Mouse (Mus musculus): ENCODE measurements around the gene Gna11. TPM values are rescaled to one million over a fixed set of nuclear protein-coding genes. Genes with fewer than 3 reads are reported as not detected.

Gna11 gene
- total RNA-seq, 2 experiments from 2014 or later, result 47.8 to 49.8 TPM

GRCm38 (mm10) chr10:81485060-81485449 is 59.9 kb downstream of the Gna11 start:
- no peak for DNase-seq

GRCm38 (mm10) chr10:81484441-81485059 is 60.4 kb downstream of the Gna11 start:
- DNase-seq, result no peak

DNA sequence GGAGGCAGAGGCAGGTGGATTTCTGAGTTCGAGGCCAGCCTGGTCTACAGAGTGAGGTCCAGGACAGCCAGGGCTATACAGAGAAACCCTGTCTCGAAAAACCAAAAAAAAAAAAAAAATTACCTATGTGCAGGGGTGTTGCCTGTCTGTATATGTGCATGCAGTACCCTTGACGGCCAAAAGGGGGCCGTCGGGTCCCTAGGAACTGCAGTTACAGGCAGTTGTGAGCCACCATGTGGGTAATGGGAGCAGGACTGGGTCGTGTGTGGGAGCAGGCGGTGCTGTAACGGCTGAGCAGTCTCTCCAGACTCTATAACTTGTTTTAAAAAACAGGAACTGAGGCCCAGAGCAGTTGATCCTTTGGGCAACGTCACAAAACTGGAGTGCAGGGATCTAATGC is 61.0 kb downstream of the Gna11 start:
- DNase-seq, result no peak

GRCm38 (mm10) chr10:81482533-81482889 is 62.5 kb downstream of the Gna11 start, which contains the start of gene Celf5:
Celf5 (minus strand) TSS chr10:81482709.
- DNase-seq, result peak in 1 of 2 experiments; percentile 77

DNA sequence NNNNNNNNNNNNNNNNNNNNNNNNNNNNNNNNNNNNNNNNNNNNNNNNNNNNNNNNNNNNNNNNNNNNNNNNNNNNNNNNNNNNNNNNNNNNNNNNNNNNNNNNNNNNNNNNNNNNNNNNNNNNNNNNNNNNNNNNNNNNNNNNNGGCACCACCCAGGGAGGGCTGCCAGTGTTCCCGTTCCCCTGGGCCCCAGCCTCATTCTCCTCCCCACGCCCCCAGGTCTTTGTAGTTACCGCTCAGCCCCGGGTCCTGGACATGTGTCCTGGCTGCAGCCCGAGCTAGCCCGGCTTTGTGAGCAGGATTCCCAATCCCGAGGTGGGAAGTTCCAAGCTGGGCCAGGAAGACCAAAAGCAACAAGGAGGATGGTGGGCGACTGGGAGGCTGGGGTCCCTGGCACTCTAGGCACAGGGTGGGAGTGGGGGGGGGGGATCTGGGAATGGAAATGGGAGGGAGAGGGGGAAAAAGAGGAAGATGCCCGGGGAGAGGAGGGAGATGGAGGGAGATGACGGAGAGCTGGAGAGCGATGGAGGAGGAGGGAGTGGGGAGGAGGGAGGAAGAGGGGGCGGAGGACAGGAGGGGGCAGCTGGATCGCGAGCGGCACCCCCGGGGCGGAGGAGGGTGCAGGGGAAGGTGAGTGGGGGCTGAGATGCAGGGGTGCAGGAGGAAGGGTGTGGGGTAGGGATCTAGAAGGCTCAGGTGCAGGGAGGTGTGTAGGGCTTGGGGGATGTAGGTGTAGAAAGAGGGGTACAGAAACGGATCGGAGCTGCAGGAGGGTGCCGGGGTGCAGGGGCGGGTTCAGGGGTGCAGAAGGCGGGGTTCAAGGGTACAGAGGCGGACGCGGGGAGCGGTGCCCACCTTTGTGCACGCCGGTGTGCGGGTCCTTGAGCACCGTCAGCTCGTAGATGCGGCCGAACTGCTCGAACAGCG is 63.1 kb downstream of the Gna11 start:
- no peak for DNase-seq

Small RNA genes lying within 50 kb of the gene (microRNA-seq; reads per million reads assigned to microRNA genes)
- gene Gm25595, result 0 reads per million in 2 experiments

Other genes with a start within 250 kb of the Gna11 start
- gene Cactin, start 224.1 kb downstream of the Gna11 start, total RNA-seq (2021), result 10 to 100 TPM; 14.6 to 15.8 TPM
- gene Tbxa2r, start 216.5 kb downstream of the Gna11 start, total RNA-seq (2021), result 1 to 10 TPM; 2.5 to 2.7 TPM
- gene Gipc3, start 201.9 kb downstream of the Gna11 start, total RNA-seq (2021), result 1 to 10 TPM; 3.4 to 4.7 TPM
- gene Hmg20b, start 194.7 kb downstream of the Gna11 start, total RNA-seq (2021), result 10 to 100 TPM; 57.1 to 62.2 TPM
- 10 to 100 TPM; 11.0 to 12.7 TPM for gene Mfsd12, start 187.7 kb downstream of the Gna11 start, total RNA-seq (2021)
- gene 4930404N11Rik, start 179.4 kb downstream of the Gna11 start, total RNA-seq (2021), result under 1 TPM; 0.45 to 0.51 TPM
- 10 to 100 TPM; 27.6 to 35.6 TPM for gene Fzr1, start 166.7 kb downstream of the Gna11 start, total RNA-seq (2021)
- 10 to 100 TPM; 49.9 to 59.6 TPM for gene Dohh, start 160.8 kb downstream of the Gna11 start, total RNA-seq (2021)
- gene Gm48551, start 160.7 kb downstream of the Gna11 start, total RNA-seq (2021), result 1 to 10 TPM in 1 of 2 experiments, under 1 TPM in 1; 0.65 to 2.3 TPM
- gene Gm48552, start 156.2 kb downstream of the Gna11 start, total RNA-seq (2021), result under 1 TPM in 1 of 2 experiments, not detected in 1; 0.51 TPM
- 1 to 10 TPM; 1.9 to 2.2 TPM for gene Smim24, start 152.1 kb downstream of the Gna11 start, total RNA-seq (2021)
- 10 to 100 TPM; 91.0 to 93.4 TPM for gene Nfic, start 89.6 kb downstream of the Gna11 start, total RNA-seq (2021)
- under 1 TPM; 0.17 to 0.21 TPM for gene Celf5, start 62.5 kb downstream of the Gna11 start, total RNA-seq (2021)
- gene Ncln, start 48.8 kb downstream of the Gna11 start, total RNA-seq (2021), result 10 to 100 TPM; 61.9 to 64.3 TPM
- gene S1pr4, start 45.1 kb downstream of the Gna11 start, total RNA-seq (2021), result 1 to 10 TPM; 1.2 to 2.8 TPM
- gene Gna15, start 21.0 kb downstream of the Gna11 start, total RNA-seq (2021), result 1 to 10 TPM; 1.4 to 1.5 TPM
- gene Aes, start 14.3 kb upstream of the Gna11 start, total RNA-seq (2021), result 1,000 to 10,000 TPM; 1,011 to 1,083 TPM
- 1 to 10 TPM; 4.7 to 7.1 TPM for gene Tle2, start 29.4 kb upstream of the Gna11 start, total RNA-seq (2021)
- gene Tle6, start 55.9 kb upstream of the Gna11 start, total RNA-seq (2021), result 10 to 100 TPM in 1 of 2 experiments, 1 to 10 TPM in 1; 7.9 to 11.1 TPM
- gene BC025920, start 61.1 kb upstream of the Gna11 start, total RNA-seq (2021), result 1 to 10 TPM; 2.6 TPM
- 1 to 10 TPM; 5.6 to 6.3 TPM for gene Sirt6, start 82.6 kb upstream of the Gna11 start, total RNA-seq (2021)
- 10 to 100 TPM in 1 of 2 experiments, 1 to 10 TPM in 1; 7.5 to 10.3 TPM for gene Ankrd24, start 83.3 kb upstream of the Gna11 start, total RNA-seq (2021)
- gene Gm10778, start 103.9 kb upstream of the Gna11 start, total RNA-seq (2021), result 1 to 10 TPM; 1.9 to 2.0 TPM
- gene Zfp433, start 159.6 kb upstream of the Gna11 start, total RNA-seq (2021), result 1 to 10 TPM; 3.3 to 4.6 TPM
- gene Gm3055, start 226.0 kb upstream of the Gna11 start, total RNA-seq (2021), result 1 to 10 TPM; 1.8 to 2.3 TPM